ENCODE assay signal across 8 mouse cellular contexts in genomic region chr7:24208282-24208886, GRCm38 (mm10). TPM values are rescaled to one million over a fixed set of nuclear protein-coding genes. Genes with fewer than 3 reads are reported as not detected.
DNase-seq lines count a peak whose midpoint lies in the region; ATAC-seq and TF ChIP-seq lines count a peak whose summit lies in the region.

No protein-coding gene starts in this region.

- WGBS in neural tube, embryonic 11.5 days = 62% methylated on average over 7 of the region's 7 CpGs
- 46% methylated on average over 7 of the region's 7 CpGs for WGBS in liver, embryonic 14.5 days (ENCODE audit: insufficient replicate concordance)

- TF ChIP-seq CTCF in liver, embryonic 14.5 days (IDR thresholded peaks at IDR 0.05; ENCODE audit: low read depth) = no peak

- no peaks in the 10 kb centered on the region for H3K27me3 ChIP-seq in erythroblast, embryonic 14.5 days (ENCODE audit: control insufficient read depth)
- no peaks in the 10 kb centered on the region for H3K27me3 ChIP-seq in neural tube, embryonic 11.5 days (ENCODE audit: control insufficient read depth, insufficient read depth, low read length)
- H3K27me3 ChIP-seq in liver, embryonic 14.5 days (ENCODE audit: control insufficient read depth, insufficient read depth, low read length) = no peaks in the 10 kb centered on the region

- no peak for DNase-seq in neural tube, embryonic 11.5 days (ENCODE audit: low spot score)
- DNase-seq in neural tube, embryonic 10.5 days (ENCODE audit: extremely low spot score, low spot score) = no peak
- DNase-seq in liver, embryonic 14.5 days (ENCODE audit: low read depth in 3 of 3, low spot score in 3 of 3) = no peak
- no peak for DNase-seq in frontal cortex, adult 2 months (ENCODE audit: extremely low spot score in 1 of 2, low spot score in 1 of 2)
- no peak for DNase-seq in right cerebral cortex, postnatal 4 days
- DNase-seq in adrenal gland, adult (ENCODE audit: inconsistent age in 2 of 2, low spot score in 1 of 2) = no peak

- H3K4me1 ChIP-seq in erythroblast, embryonic 14.5 days (ENCODE audit: control insufficient read depth) = peaks cover 8% of the 10 kb centered on the region
- no peaks in the 10 kb centered on the region for H3K4me1 ChIP-seq in neural tube, embryonic 11.5 days (ENCODE audit: control insufficient read depth, insufficient read depth, low read length)
- peaks cover 0 to 5% of the 10 kb centered on the region in 2 experiments; a peak in 2 of 4 replicates for H3K4me1 ChIP-seq in liver, embryonic 14.5 days (replicated peaks; ENCODE audit: control insufficient read depth in 2 of 2, insufficient read depth in 2 of 2, low read length in 1 of 2)

- peak overlapping the region; percentile 61 for H3K4me3 ChIP-seq in erythroblast, embryonic 14.5 days (replicated peaks)
- 0 out of 2 replicates have a peak overlapping the region, but pooled peaks have one; percentile 51 for H3K4me3 ChIP-seq in neural tube, embryonic 11.5 days (ENCODE audit: low read depth, low read length)
- peak overlapping the region in 1 of 2 experiments; percentile 61; a peak in 1 of 4 replicates for H3K4me3 ChIP-seq in liver, embryonic 14.5 days (ENCODE audit: insufficient read depth in 1 of 2, low read depth in 2 of 2, low read length in 2 of 2)

- no peak overlapping the region for H3K9ac ChIP-seq in neural tube, embryonic 11.5 days (ENCODE audit: low read length)
- H3K9ac ChIP-seq in liver, embryonic 14.5 days (replicated peaks) = no peak overlapping the region; the same call in 1 of the 2 replicates

- peaks cover 3% of the 10 kb centered on the region for H3K36me3 ChIP-seq in erythroblast, embryonic 14.5 days (ENCODE audit: control insufficient read depth)
- H3K36me3 ChIP-seq in neural tube, embryonic 11.5 days (ENCODE audit: control insufficient read depth, insufficient read depth, low read length) = no peaks in the 10 kb centered on the region
- H3K36me3 ChIP-seq in liver, embryonic 14.5 days (replicated peaks; ENCODE audit: control insufficient read depth, insufficient read depth, low read depth) = no peaks in the 10 kb centered on the region

- H3K4me2 ChIP-seq in neural tube, embryonic 11.5 days (ENCODE audit: low read depth) = peak overlapping the region; percentile 58; the same call in 1 of the 2 replicates
- peak overlapping the region; percentile 64 for H3K4me2 ChIP-seq in liver, embryonic 14.5 days (ENCODE audit: low read depth)

- no peak for TF ChIP-seq EP300 in liver, embryonic 14.5 days (IDR thresholded peaks at IDR 0.05; ENCODE audit: low read depth)

- H3K9me3 ChIP-seq in erythroblast, embryonic 14.5 days (ENCODE audit: control insufficient read depth, low read length) = no peaks in the 10 kb centered on the region
- no peaks in the 10 kb centered on the region for H3K9me3 ChIP-seq in neural tube, embryonic 11.5 days (ENCODE audit: control insufficient read depth, low read length)
- no peaks in the 10 kb centered on the region for H3K9me3 ChIP-seq in liver, embryonic 14.5 days (ENCODE audit: control insufficient read depth, low read length)

- no peak for ATAC-seq in erythroblast, adult 5-6 weeks (replicated peaks; ENCODE audit: low FRiP score, poor library complexity, severe bottlenecking)
- ATAC-seq in neural tube, embryonic 11.5 days (ENCODE audit: insufficient read depth, low FRiP score, low TSS enrichment) = peak; percentile 67
- ATAC-seq in liver, embryonic 14.5 days (ENCODE audit: insufficient read depth) = no peak

- H3K27ac ChIP-seq in neural tube, embryonic 11.5 days (ENCODE audit: low read depth, low read length) = no peak overlapping the region
- H3K27ac ChIP-seq in liver, embryonic 14.5 days = no peak overlapping the region

RNA-seq across cellular contexts. Expression of gene Zfp111, which starts 2.9 kb away (rescaled TPM):
- 0.01 TPM in 1 of 2 replicates, not detected in the other for polyA plus RNA-seq in erythroblast, embryonic 14.5 days (2012)
- 1.9 TPM in 2 replicates for total RNA-seq in erythroblast, adult 5-6 weeks (2015; ENCODE audit: low replicate concordance)
- total RNA-seq in erythroblast, adult 5-6 weeks (2017; ENCODE audit: low replicate concordance) = 0.43 and 1.3 TPM in 2 replicates
- 11.1 and 12.4 TPM in 2 replicates for polyA plus RNA-seq in neural tube, embryonic 11.5 days (2014; fragmentation: Nextera tagmentation; extraction: Ambion mirVana)
- polyA plus RNA-seq in liver, embryonic 14.5 days (2012; rRNA removed) = 0.55 and 0.68 TPM in 2 replicates
- polyA plus RNA-seq in liver, embryonic 14.5 days (2014; fragmentation: Nextera tagmentation; extraction: Ambion mirVana) = 1.2 and 1.8 TPM in 2 replicates
- 3.9 and 4.4 TPM in 2 replicates for polyA plus RNA-seq in frontal cortex, adult 2 months (2012; rRNA removed)

RNA-seq across cellular contexts. Expression of gene Zfp109, which starts 29.0 kb away (rescaled TPM):
- 0.02 TPM in 1 of 2 replicates, not detected in the other for polyA plus RNA-seq in erythroblast, embryonic 14.5 days (2012)
- total RNA-seq in erythroblast, adult 5-6 weeks (2015; ENCODE audit: low replicate concordance) = not detected in 2 replicates
- 2.1 TPM in 1 of 2 replicates, not detected in the other for total RNA-seq in erythroblast, adult 5-6 weeks (2017; ENCODE audit: low replicate concordance)
- 4.8 and 5.5 TPM in 2 replicates for polyA plus RNA-seq in neural tube, embryonic 11.5 days (2014; fragmentation: Nextera tagmentation; extraction: Ambion mirVana)
- polyA plus RNA-seq in liver, embryonic 14.5 days (2012; rRNA removed) = 0.80 and 0.97 TPM in 2 replicates
- 0.65 and 0.73 TPM in 2 replicates for polyA plus RNA-seq in liver, embryonic 14.5 days (2014; fragmentation: Nextera tagmentation; extraction: Ambion mirVana)
- polyA plus RNA-seq in frontal cortex, adult 2 months (2012; rRNA removed) = 4.4 and 4.5 TPM in 2 replicates

RNA-seq across cellular contexts. Expression of gene Zfp114, which starts 33.5 kb away (rescaled TPM):
- polyA plus RNA-seq in erythroblast, embryonic 14.5 days (2012) = not detected in 2 replicates
- total RNA-seq in erythroblast, adult 5-6 weeks (2015; ENCODE audit: low replicate concordance) = not detected in 2 replicates
- 0.60 TPM in 1 of 2 replicates, not detected in the other for total RNA-seq in erythroblast, adult 5-6 weeks (2017; ENCODE audit: low replicate concordance)
- 3.8 and 4.3 TPM in 2 replicates for polyA plus RNA-seq in neural tube, embryonic 11.5 days (2014; fragmentation: Nextera tagmentation; extraction: Ambion mirVana)
- 0.14 and 0.17 TPM in 2 replicates for polyA plus RNA-seq in liver, embryonic 14.5 days (2012; rRNA removed)
- 0.24 and 0.56 TPM in 2 replicates for polyA plus RNA-seq in liver, embryonic 14.5 days (2014; fragmentation: Nextera tagmentation; extraction: Ambion mirVana)
- polyA plus RNA-seq in frontal cortex, adult 2 months (2012; rRNA removed) = 1.8 and 1.9 TPM in 2 replicates

RNA-seq across cellular contexts. Expression of gene Zfp108, which starts 46.2 kb away (rescaled TPM):
- not detected in 2 replicates for polyA plus RNA-seq in erythroblast, embryonic 14.5 days (2012)
- 2.9 TPM in 1 of 2 replicates, not detected in the other for total RNA-seq in erythroblast, adult 5-6 weeks (2015; ENCODE audit: low replicate concordance)
- total RNA-seq in erythroblast, adult 5-6 weeks (2017; ENCODE audit: low replicate concordance) = not detected in 2 replicates
- polyA plus RNA-seq in neural tube, embryonic 11.5 days (2014; fragmentation: Nextera tagmentation; extraction: Ambion mirVana) = 3.4 and 3.7 TPM in 2 replicates
- 0.21 and 0.26 TPM in 2 replicates for polyA plus RNA-seq in liver, embryonic 14.5 days (2012; rRNA removed)
- 0.09 and 0.54 TPM in 2 replicates for polyA plus RNA-seq in liver, embryonic 14.5 days (2014; fragmentation: Nextera tagmentation; extraction: Ambion mirVana)
- 4.7 and 5.7 TPM in 2 replicates for polyA plus RNA-seq in frontal cortex, adult 2 months (2012; rRNA removed)
